Mouse (Mus musculus): ENCODE measurements around the gene Mrps23. TPM values are rescaled to one million over a fixed set of nuclear protein-coding genes. Genes with fewer than 3 reads are reported as not detected.
A peak's percentile ranks its signal among the peaks of the same experiment; 100 is the strongest.

The Mrps23 gene
- polyA plus RNA-seq, 1 experiment = 197 TPM

DNA sequence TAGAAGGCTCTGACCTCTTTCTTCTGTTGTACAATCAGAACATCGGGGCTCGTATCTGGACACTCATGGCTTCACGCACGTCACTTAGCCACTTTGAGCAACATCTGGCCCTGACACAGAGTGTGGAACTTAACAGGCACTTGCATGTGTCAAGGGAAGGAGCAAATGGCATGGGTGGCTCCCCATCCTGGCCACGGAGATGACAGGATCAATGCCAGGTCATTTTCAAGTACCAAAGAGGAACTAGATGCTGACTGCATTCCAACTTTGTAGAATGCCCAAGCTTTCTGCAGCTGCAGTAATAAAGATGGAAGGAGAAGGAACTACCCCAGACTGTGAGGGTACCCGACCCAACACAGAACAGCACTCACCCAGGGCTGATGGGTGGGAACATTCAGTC, 14.0 kb downstream of the Mrps23 start:
- peaks cover 12% of the 10 kb centered on the region for H3K27me3 ChIP-seq (replicated peaks)
- no peaks in the 10 kb centered on the region for H3K36me3 ChIP-seq (replicated peaks; ENCODE audit: low read length)
- TF ChIP-seq FLI1 (IDR thresholded peaks at IDR 0.05; ENCODE audit: low read length) (no peak), GATA1 (IDR thresholded peaks at IDR 0.05; ENCODE audit: borderline replicate concordance, low read length) (no peak)
- H3K4me3 ChIP-seq (replicated peaks) = no peak overlapping the region
- H3K9me3 ChIP-seq = no peaks in the 10 kb centered on the region
- H3K4me1 ChIP-seq = peaks cover 53% of the 10 kb centered on the region

DNA sequence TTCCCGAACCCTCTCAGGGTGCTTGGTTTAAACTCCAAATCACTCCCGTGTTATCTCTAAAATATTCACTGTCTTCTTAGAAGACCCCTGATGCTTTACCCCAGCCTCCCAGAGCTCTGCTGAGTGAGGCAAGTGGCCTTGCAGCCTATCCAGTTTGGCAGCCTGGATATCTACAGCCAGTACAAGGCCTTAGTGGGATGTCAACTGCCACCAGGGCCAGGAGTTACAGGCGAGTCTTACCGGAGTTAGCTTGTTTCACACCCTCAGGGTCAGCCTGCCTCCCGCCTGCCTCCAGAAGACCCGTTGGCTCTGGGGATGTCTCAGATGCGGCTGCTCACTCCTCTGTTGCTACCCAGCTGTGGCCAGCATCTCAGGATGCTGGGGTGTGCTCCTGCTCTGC, 14.4 kb downstream of the Mrps23 start:
- TF ChIP-seq FLI1 (IDR thresholded peaks at IDR 0.05; ENCODE audit: low read length) (no peak), GATA1 (IDR thresholded peaks at IDR 0.05; ENCODE audit: borderline replicate concordance, low read length) (no peak)

DNA sequence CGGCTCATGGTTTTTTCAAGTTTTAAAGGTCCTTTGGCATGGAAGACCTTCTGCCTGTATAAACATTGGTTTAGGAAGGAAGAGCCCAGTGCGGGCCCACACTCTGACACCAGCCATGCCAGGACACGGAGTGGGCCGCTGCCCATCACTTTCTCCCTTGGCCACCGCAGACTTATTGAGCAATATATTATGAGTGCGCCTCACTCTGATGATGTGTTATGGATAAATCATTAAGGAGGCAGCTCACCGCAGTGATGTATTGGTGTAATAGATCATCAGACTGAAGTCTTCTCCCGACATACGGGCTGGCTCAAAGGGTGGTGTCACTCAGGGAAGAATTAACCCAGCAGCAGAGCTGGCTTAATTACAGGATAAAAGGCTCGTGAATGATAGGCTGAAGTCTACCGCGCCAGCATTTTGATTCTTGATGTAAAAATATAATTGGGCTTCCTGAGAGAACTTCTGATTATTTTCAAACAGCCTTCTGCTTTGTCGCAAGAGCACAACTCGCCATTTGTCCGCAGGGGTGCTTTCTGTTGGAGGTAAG, 17.8 kb downstream of the Mrps23 start:
- TF ChIP-seq GATA1 (IDR thresholded peaks at IDR 0.05; ENCODE audit: borderline replicate concordance, low read length) (no peak), FLI1 (IDR thresholded peaks at IDR 0.05; ENCODE audit: low read length) (no peak)
- H3K4me3 ChIP-seq (replicated peaks) = no peak overlapping the region
- H3K27me3 ChIP-seq (replicated peaks) = peaks cover 3% of the 10 kb centered on the region
- H3K9me3 ChIP-seq = no peaks in the 10 kb centered on the region
- H3K36me3 ChIP-seq (replicated peaks; ENCODE audit: low read length) = no peaks in the 10 kb centered on the region
- peaks cover 51% of the 10 kb centered on the region for H3K4me1 ChIP-seq

More for the DNA sequence above, 14.4 kb downstream of the Mrps23 start:
- Histone ChIP-seq H3K36me3 (replicated peaks; ENCODE audit: low read length) (no peaks in the 10 kb centered on the region), H3K4me1 (peaks cover 53% of the 10 kb centered on the region), H3K27me3 (replicated peaks) (peaks cover 12% of the 10 kb centered on the region), H3K9me3 (no peaks in the 10 kb centered on the region), H3K4me3 (replicated peaks) (no peak overlapping the region)

DNA sequence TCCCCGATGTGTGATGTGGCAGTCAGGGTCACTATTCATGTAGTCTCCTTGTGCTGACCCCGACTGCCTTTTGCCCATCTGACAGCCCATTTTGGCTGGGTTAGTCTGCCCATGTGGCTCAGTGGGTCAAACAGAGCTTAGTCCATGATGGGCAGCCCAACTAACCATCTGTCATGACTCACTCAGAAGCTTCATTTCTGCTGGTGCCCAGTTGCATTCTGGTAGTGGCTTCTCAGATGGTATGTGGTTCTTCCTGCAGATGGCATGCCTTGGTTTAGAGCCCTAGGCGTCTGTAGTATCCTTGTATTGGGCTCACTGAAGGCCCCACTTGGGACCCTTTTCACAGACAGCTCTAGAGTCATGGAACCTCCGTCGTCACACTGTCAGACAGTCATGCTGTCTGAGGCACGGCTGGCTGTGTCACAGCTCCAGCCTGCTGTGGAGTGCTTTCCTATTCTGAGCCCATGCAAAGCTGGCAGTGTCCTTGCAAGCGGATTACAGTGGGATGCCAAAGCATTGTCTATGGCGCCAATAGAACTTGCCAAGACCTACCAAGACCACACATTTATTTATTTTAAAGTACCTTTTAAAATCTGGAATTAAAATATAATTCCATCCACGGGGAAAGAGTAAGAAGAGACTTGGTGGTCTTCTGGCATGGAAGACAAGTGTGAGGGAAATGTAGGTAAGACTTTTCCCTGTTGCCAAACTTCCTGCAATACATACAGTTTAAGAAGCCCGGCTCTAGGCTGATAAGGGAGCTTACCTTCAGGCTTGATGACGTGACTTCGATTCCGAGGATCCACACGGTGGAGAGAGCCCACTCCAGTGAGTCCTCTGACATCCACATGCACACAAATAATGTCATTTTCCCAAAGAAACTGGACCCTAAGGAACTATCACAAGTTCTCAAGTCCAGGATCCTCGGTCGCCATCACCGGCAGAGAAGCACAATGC, 23.1 kb downstream of the Mrps23 start:
- Histone ChIP-seq H3K36me3 (replicated peaks; ENCODE audit: low read length) (no peaks in the 10 kb centered on the region), H3K4me1 (peaks cover 65% of the 10 kb centered on the region), H3K9me3 (no peaks in the 10 kb centered on the region), H3K27me3 (replicated peaks) (peaks cover 4% of the 10 kb centered on the region), H3K4me3 (replicated peaks) (no peak overlapping the region)
- TF ChIP-seq GATA1 (IDR thresholded peaks at IDR 0.05; ENCODE audit: borderline replicate concordance, low read length) = no peak
- no peak for TF ChIP-seq FLI1 (IDR thresholded peaks at IDR 0.05; ENCODE audit: low read length)

DNA sequence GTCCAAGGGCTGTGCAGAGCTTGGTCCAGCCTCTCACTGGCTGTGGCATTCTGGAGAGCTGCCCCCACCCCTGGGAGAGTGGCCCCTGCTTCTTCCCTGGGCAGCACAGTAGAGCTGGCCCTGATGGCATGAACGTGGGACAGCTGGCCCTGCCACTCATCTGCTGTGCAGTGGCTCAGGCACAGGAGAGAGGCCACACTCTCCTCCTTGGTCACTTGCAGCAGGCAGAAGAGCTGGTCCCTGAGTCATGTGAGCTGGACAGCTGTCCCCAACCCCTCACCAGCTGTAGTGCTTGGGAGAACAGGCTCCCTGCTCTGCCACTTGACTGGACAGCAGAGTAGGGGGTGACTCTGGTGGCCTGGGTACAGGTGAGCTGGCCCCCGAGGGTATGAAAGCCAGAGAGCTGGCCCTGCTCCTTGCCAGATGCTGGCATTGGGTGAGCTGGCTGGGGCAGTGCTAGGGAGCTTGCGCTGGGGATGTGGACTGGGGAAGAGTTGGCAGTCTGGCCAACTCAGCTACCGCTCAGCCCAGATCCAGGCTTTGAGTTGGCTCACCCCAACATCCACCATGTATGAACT, 27.1 kb downstream of the Mrps23 start:
- Histone ChIP-seq H3K36me3 (replicated peaks; ENCODE audit: low read length) (no peaks in the 10 kb centered on the region), H3K9me3 (no peaks in the 10 kb centered on the region), H3K4me3 (replicated peaks) (peak overlapping the region; percentile 56), H3K4me1 (peaks cover 84% of the 10 kb centered on the region), H3K27me3 (replicated peaks) (peaks cover 4% of the 10 kb centered on the region)
- no peak for TF ChIP-seq GATA1 (IDR thresholded peaks at IDR 0.05; ENCODE audit: borderline replicate concordance, low read length)
- TF ChIP-seq FLI1 (IDR thresholded peaks at IDR 0.05; ENCODE audit: low read length) = no peak

DNA sequence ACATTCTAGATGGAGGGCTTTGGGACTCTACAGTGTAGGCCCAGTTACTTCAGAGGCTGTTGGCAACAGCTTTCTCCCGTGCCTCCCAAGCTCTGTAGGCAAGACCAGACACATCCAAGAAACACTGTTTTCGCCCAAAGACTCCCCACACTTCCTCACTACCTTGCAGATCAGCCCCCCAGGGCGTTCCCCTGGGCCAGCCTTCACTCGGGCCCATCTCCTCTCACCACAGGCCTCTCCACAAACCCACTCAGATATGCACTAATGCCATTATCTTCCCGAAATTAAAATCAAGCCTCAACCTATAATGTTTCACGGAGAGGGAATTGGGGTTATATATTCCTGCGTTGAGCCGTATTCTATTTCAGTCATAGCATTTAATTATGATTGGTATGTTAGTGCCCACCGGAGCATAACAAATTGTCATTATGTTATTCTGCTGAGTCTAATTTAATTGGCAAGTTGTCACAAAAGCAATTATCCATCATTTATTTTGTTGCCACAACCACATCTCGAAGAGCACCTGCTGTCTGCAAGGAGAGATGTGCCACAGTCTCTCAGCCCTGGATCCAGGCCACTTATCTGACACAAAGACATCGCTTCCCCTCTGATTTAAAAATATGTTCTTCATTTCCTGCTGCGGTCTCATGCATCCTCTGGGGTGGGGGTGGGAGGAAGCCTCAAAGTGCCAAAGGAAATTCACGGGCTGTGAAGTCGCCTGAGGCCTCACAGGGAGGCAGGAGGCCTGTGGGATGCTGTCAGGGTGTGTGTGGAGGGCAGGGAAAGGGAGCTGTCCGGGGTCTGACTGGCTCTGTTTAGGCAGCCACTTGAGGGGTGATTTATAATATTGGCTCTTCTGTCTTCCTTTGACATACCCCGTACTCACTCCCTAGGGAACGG, 29.6 kb downstream of the Mrps23 start:
- H3K36me3 ChIP-seq (replicated peaks; ENCODE audit: low read length) = no peaks in the 10 kb centered on the region
- peaks cover 4% of the 10 kb centered on the region for H3K27me3 ChIP-seq (replicated peaks)
- H3K4me3 ChIP-seq (replicated peaks) = peak overlapping the region; percentile 62
- H3K4me1 ChIP-seq = peaks cover 68% of the 10 kb centered on the region
- TF ChIP-seq GATA1 (IDR thresholded peaks at IDR 0.05; ENCODE audit: borderline replicate concordance, low read length) (peak; percentile 31; the same call in 1 of the 3 replicates), FLI1 (IDR thresholded peaks at IDR 0.05; ENCODE audit: low read length) (no peak)
- no peaks in the 10 kb centered on the region for H3K9me3 ChIP-seq

DNA sequence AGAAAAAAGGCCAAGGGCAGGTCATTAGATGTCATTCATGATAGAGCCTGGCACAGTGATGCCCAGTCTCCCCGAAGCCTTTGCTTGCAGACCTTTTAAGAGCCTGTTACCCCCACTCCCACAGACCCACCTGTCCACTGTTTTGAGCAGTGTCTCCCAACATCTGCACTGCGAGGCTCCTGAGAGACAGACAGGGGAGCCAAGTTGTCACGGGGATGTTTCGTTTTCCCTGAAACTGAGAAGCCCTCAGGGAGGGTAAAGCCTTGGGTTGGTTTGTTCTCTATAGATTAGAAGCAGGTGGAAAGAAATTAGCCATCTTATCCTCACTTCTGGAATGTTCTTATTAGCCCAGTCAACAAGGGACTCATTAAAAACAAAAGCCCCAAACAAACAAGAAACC, 30.6 kb downstream of the Mrps23 start:
- TF ChIP-seq FLI1 (IDR thresholded peaks at IDR 0.05; ENCODE audit: low read length) = no peak
- no peak for TF ChIP-seq GATA1 (IDR thresholded peaks at IDR 0.05; ENCODE audit: borderline replicate concordance, low read length)
- Histone ChIP-seq H3K4me1 (peaks cover 69% of the 10 kb centered on the region), H3K4me3 (replicated peaks) (peak overlapping the region; percentile 86), H3K36me3 (replicated peaks; ENCODE audit: low read length) (no peaks in the 10 kb centered on the region), H3K9me3 (no peaks in the 10 kb centered on the region), H3K27me3 (replicated peaks) (peaks cover 4% of the 10 kb centered on the region)

DNA sequence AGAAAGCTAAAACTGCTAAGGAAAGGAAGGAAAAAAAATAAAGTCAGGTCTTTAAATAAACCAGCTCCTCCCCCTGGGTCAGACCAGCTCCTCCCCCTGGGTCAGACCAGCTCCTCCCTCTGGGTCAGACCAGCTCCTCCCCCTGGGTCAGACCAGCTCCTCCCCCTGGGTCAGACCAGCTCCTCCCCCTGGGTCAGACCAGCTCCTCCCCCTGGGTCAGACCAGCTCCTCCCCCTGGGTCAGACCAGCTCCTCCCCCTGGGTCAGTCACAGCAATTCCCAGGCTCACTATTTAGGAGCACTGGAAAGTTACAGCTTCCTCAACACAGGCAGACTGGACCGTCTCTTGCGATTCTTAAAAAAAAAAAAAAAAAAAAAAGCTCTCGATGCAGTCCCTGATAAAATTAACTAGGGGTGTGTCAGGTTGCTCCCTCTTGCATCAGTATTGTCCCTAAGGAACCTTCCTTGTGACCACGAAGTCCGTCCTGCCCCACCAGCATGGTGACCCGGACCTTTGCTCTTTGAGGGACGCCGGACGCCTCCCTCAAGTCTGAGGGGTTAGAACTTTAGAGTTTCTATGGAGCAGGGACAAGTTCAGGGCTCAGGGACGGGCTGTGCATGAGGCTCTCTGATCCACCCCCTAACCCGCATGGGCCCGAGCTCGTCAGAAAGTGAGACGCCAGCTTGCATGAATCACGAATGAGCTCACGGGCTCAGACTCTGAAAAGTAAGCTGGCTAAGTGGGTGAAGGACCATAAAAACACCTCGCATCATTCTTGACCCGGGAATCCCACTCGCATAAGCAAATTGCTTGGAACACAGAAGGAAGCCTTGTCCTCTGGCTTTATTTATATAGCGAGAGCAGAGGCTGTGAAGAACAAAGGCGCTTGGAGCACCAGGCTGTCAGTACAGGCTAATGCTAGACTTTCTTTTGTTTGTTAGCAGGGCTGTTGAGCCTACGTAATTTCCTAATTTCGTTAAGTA, 31.3 kb downstream of the Mrps23 start:
- peaks cover 4% of the 10 kb centered on the region for H3K27me3 ChIP-seq (replicated peaks)
- peaks cover 67% of the 10 kb centered on the region for H3K4me1 ChIP-seq
- no peak for TF ChIP-seq FLI1 (IDR thresholded peaks at IDR 0.05; ENCODE audit: low read length)
- TF ChIP-seq GATA1 (IDR thresholded peaks at IDR 0.05; ENCODE audit: borderline replicate concordance, low read length) = no peak
- no peak overlapping the region for H3K4me3 ChIP-seq (replicated peaks)
- no peaks in the 10 kb centered on the region for H3K9me3 ChIP-seq
- no peaks in the 10 kb centered on the region for H3K36me3 ChIP-seq (replicated peaks; ENCODE audit: low read length)
